Mouse (Mus musculus): ENCODE results near the gene Fbrsl1.
"Not testable (repeated sequence)": the region's sequence is repeated elsewhere in the genome, so short reads cannot be mapped to it uniquely, and the experiment has no call there.

Gene Fbrsl1

DNA sequence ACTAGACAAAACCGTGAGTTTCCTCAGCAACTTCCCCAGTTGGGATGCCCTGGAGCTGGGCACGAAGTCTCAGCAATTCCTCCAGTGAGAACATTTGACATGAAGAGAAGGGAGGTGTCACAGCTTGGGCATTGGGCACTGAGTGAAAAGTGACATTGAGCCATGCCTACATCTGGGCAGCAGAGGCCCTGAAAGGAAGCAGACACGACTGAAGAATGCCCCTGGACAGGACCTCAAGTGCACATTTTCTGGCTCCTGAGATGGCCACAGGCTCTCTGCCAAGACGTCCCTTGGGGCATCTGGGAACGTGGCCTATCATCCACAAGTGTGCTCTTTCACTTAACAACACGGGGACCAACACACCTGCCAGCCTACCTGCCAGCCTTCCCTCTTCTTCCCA lies 991 bp upstream of the Fbrsl1 start:
- in situ Hi-C loops (cut with MboI), result no loop called here

DNA sequence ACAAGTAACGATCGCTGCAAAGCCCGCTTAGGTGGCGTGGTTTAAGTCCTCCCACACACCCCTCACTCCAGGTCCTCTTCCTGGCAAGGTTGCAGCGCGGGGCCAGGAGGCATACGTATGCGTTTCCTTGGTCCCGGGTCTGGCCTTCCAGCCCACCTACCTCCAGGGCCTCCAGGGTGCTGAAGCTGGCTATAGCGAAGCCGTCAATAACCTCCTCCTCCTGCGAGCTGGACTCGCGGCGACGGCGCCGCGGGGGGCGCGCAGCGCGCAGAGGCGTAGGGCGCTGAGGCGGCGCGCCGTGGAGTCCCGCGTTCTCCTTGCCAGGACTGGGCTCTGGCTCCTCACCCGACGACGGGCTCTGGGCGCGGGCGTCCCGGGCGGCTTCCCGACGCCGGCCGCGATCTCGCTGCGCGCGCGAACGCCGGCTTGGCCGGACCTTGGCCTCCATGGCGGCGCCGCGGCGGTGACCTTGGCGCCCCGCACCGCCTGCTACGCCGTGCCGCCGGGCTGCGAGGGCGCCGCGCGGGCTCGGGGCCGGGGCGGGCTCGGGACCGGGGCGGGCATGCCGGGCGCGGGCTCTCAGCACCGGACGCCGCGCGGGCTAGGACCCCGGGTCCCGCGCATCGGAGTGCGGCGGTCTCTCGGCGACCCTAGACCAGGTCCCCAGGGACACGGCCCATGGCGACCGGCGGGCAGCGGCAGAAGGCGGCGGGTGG lies 425 bp downstream of the Fbrsl1 start:
- in situ Hi-C loops (cut with MboI), result no loop called here

DNA sequence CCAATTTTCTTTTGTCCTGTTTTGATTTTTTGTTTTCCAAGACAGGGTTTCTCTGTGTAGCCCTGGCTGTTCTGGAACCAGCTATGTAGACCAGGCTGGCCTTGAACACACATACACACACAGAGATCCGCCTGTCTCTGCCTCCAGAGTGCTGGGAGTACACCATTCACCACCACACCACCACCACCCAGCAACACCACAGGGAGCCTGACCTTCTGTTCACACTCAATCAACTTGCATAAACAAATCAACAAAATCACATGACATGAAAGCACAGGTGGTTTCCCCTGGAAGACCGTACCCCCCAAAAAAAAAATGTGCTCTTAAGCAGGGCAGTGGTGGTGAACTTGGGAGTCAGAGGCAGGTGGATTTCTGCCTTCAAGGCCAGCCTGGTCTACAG lies 3.8 kb downstream of the Fbrsl1 start:
- in situ Hi-C loops (cut with MboI), result no loop called here

DNA sequence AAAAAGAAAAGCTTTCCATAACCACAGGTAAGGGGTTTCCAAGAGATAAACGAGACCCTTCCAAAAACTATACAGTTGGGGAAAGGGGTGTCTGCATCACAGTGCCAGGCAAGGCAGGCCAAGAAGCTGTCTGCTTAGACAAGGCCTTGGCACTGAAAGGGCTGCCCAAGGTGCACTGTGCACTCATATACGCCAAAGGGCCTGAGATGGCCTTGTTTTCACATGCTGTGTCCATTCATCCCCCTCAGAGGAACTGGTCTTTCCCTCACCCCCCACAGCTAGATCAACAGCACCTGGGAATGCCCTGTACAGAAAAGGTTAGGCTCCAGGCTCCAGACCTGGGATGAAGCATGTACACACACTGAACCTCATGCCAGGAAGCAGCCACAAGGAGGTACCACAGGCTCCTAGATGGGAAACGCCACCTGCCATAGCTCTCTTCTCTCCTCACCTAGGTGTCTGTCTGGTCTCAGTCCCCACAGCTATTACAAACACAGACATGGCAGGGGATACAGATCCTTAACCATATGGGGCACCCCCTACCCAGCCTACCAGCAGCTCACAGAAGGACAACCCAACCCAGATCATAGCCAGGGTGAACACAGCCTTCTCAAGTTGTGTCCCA lies 5.2 kb downstream of the Fbrsl1 start:
- in situ Hi-C loops (cut with MboI), result no loop called here

DNA sequence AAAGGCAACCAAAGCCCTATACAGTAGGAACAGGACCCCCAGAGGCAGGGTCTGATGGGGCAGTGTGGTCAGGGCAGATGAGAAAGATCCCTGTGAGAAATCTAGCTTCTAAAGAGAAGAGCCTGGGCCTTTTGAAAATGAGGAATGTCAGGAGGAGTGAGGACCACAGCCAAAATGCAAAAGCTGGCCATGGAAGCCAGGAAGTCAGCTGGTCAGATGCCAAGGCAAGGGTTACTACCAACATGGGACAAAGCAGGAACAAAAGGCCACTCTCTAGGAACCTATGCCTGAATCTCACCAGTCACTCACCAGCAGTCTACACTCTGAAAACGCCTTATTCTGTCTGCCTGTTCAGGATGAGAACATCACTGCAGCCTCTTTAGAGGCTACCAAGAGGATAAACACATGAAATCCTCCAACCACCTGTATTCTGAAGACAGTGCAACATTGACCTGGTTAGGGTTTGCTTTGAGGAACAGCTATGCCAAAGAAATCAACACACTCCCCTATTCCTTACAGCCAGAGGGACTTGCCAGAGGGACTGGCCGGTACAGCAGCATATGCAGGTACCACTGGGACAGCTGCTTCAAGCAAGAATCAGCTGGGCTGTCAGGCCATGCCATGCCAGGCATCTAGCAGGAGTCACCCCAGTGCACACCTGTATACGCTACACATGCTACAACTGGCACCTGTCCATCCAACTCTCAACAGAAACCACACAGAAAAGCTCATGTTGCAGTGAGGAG lies 8.6 kb downstream of the Fbrsl1 start:
- in situ Hi-C loops (cut with MboI), result no loop called here

DNA sequence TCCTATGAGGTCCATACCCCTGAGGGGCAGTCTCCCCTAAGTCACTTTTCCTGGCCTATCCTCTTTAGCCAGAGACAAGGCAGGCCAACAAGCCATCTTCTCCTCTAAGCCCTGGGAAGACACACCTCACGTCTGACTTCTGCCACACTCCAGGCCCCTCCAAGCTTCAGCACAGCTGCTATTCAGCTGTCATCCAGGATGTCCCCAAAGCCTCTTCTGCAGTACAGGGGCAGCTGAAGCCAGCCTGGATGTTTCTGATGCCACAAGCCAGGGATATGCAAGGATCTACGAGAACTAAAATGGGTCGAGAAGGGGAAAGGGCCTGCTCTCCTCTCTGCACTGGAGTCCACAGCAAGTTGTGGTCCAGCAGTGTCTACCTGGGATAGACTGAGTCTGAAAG lies 9.7 kb downstream of the Fbrsl1 start:
- in situ Hi-C loops (cut with MboI), result no loop called here

DNA sequence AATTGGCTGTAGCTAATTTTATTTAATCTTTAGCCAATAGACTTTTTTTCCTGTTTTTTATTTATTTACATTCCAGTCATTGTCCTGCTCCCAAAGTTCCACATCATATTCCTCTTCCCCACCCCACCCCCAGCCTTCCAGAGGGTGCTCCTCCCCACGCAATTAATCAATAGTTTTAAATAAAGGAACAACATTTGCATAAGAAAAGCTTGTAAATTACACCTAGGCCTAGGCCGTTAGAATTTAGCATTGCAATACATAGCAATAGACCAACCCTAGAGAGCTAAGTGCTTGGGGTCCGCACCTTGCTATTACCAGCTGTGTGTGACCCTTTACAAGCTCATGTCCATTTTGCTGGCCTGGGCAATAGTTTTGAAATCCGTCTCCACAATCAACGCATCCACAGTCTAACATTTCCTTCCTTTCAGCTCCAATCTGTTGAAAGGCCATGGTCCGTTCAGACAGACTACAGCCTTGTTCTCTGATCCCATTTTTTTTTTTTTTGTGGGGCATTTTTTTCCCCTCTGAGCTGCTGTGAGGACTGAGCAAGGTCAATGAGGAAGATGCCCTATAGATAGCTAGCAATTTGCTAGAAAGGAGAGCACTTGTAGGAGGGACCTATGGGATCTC lies 10.6 kb downstream of the Fbrsl1 start:
- in situ Hi-C loops (cut with MboI), result no loop called here

DNA sequence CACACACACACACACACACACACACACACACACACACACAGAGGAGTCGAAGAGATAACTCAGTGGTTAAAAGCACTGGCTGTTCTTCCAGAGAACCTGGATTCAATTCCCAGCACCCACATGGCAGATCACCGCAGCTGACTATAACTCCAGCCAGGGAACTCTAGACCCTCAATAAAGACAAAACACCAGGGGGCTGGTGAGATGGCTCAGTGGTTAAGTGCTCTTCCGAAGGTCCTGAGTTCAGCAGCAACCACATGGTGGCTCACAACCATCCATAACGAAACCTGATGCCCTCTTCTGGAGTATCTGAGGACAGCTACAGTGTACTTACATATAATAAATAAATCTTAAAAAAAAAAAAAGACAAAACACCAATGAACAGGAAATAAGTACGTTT lies 12.1 kb downstream of the Fbrsl1 start:
- in situ Hi-C loops (cut with MboI), result not testable (repeated sequence)

DNA sequence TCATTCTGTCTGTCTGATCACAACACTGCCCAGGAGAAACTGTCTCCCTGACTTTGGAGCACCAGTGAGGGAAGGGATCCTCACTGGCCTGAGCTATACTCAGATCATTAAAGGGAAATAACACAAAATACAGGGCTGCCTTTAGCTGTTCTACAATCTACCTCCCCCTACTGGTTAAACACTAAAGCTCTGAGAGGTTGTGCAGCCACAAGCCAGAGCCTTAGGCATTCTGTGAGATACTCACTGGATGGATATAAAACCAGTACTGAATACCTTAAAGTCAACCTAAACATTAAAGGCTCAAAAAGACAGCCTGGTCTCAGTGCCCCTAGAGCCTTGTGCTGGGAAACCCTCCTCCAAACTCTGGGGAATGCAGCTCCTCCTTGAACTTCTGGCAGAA lies 13.5 kb downstream of the Fbrsl1 start:
- in situ Hi-C loops (cut with MboI), result no loop called here

DNA sequence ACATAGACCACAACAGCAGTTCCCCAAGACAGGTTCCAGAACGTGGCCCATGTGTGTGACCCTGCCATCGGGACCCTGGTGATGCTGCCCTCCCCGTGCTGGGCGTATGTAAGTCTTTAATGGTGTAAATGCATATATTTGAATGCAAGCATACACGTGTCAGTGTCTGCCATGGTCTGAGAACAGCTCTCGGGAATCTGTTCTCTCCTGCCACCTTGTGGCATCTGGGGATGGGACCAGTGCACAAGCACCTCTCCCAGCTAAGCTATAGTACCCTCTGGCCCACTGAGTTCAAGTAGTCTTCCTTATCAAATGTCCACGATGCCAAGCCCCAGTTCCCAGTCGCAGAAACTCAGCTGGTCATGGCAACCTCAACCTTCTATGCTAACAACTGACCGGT lies 19.3 kb downstream of the Fbrsl1 start:
- in situ Hi-C loops (cut with MboI), result no loop called here

DNA sequence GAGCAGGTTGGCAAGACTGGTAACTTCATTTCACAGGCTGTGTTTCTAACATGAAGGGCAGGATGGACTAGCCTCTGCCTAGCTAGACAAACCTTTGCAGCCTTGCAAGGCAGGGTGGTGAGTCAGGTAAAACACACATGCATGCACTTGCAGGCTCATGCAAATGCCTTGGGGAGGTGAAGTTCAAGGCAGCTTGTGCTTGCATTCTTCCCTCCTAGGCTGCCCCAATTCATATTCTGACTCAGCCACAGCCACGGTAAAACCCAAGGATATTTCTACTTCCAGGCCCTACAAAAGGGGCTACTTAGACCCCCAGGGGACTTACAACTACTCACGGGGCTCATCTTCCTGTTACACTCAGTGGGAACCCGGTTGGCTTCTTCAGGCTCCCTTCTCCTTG lies 20.0 kb downstream of the Fbrsl1 start:
- in situ Hi-C loops (cut with MboI), result no loop called here

DNA sequence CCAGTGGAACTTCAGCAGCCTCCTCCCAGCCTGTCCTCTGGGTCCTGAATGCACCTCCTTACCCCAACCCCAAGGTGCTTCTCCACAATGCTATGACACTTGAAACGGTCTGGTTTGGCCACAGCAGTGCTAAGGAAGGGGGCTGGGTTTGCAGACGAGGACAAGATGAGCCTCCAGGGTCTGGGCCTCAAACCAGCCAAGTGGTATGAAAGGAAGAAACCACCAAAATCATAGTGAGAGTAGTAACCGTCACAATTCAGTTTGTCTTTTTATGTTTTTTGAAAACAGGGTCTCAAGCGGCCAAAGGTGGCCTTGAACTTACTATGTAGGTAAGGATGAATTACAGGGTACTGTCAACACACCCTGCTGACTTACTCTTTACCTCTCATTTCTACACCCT lies 23.1 kb downstream of the Fbrsl1 start:
- in situ Hi-C loops (cut with MboI), result no loop called here

DNA sequence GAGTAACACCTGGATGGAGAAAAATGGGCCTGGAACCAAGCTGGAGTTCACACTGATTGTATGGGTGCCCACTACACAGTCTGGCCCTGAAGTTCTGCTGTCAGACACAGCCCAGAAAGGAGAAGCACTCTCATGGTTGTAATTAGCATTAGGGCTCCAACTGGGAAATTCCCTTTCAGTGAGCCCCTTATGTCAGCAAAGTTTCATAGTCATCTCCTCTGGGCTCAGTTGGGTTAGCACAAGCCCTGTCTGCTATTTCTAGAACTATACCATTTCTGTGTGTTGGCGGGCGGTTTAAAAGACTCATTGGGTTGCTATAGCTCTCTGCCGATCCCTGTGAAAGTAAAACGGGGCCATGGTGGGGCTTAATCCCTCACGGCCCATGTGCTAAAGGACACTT lies 24.1 kb downstream of the Fbrsl1 start:
- in situ Hi-C loops (cut with MboI), result no loop called here

DNA sequence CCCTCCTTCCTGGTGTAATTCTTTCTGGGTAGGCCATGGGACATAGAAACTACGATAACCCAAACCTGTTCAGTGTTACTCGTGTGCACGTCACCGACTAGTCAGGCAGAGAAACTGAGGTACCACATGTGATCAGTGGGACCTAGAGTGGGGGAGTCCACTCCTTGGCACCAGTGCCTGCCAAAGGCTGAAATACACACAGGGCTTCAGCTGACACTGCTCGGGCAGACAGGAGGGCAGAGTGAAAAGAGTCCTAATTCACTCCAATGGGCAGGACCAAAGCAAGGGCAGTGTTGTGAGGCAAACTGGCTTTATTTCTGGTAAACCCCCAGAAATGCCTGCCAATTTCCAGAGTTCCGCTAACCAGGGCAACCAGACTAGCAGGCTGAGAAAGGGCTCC lies 26.9 kb downstream of the Fbrsl1 start:
- in situ Hi-C loops (cut with MboI), result no loop called here

DNA sequence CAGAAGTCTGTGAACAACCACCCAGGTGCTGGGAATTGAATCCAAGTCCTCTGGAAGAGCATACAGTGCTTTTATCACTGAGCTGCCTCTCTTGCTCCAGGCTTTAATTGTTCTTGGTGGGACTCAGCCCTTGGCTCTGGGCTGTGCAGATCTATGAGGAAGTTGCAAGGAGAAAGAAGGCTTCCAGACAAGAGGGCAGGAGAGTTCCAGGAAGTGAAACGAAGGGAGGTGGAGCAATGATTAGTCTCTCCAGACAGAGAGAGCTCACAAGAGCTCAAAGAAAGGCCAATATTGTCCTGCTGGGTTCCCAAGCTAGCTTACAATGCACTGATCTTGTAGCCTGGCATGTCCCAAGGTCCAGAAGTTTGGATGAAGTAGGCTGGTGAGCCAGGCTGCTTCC lies 27.4 kb downstream of the Fbrsl1 start:
- in situ Hi-C loops (cut with MboI), result no loop called here

DNA sequence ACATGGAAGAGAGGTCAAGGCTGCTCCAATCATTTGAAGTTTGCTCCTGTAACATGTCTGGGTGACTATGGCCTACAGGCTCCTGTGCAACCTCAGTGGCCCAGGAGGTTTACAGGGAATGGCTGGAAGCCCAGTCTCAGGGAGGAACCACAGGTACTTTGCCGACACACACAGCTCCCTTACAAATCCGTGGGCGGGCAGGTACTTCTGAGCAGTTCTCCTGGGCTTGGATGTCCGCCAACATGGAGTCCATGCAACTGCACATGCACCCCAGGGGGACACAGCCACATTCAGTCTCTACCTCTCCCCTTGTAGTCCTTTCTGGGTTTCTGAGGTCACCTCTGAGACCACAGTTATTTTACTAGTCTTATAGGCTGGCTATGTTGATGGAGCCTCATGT lies 28.1 kb downstream of the Fbrsl1 start:
- in situ Hi-C loops (cut with MboI), result no loop called here

DNA sequence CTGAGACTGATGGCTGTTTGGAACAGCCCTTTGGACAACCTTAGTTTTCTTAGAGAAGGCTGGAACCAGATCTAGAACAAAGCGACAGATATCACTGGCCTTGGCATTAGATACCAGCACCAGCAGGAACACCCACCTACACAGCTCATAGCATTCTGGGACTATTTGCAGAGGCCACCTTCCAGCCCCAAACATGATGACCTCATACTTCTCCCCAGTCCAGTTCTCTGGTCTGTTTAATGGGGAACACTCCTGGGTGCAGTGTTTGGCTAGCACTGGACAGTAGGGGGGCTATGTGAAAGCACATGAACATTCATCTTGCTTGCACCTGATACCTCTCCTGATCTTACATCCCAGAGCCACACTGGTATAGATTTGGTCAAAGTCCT lies 29.8 kb downstream of the Fbrsl1 start:
- in situ Hi-C loops (cut with MboI), result no loop called here

DNA sequence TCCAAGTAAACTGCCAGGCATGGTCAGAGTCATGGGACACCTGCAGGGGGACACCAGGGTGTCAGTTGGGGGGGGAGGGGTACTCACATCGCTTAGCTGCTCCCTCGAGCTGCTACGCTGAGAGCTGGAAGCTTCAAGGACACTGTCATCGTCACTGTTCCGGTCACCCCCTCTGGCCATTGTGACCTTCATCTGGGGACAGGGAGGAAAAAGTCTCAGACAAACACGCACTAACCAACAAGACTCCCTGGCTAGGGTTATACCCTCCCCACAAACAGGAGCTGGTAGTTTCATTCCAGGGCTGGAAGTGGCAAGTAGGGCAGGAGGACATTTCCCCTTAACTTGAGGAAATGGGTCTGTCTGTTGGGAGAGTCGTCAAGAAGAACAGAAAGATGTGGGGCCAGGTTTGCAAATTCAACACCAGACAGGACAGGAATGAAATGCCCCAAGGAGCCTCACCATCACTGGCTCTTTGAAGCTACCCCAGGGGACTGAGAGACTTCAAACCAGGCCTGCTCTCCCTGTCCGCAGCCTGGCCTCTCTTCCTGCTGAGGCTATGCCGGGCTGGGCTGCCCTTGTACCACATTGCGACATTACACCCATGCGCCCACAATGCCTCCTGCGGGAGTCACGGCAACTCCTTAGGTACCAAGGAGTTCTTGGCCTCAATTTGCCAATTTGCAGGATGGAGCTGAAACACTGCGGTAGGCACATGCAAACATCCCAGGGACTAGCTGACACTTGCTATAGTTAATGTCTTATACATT lies 30.4 kb downstream of the Fbrsl1 start:
- in situ Hi-C loops (cut with MboI), result no loop called here

DNA sequence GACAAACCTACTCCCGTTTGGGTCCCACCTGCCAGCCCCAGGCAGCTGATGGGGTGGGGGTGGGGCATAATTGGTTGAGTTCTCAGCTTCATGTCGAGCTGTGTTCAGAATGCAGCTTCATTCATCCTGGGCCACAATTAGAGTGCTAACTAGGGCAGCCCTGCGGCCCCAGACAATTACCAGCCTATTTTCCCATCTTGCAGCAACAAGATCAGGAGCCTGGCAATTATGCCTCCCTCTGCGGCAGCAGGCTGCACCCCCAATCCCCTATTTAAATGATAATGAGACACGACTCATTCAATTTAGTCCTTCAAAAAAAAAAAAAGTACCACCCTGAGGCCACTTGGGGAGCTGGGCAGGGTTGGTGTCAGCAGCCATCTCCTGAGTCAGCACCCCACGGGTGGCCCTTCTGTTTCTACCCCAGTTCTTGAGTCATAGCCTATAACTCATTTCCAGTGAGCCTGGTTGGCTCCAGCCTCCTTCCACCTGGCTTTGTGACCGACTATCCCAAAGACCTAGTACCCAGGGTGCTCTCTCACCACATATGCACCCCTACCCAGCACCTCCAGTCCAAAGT lies 31.4 kb downstream of the Fbrsl1 start:
- in situ Hi-C loops (cut with MboI), result no loop called here

DNA sequence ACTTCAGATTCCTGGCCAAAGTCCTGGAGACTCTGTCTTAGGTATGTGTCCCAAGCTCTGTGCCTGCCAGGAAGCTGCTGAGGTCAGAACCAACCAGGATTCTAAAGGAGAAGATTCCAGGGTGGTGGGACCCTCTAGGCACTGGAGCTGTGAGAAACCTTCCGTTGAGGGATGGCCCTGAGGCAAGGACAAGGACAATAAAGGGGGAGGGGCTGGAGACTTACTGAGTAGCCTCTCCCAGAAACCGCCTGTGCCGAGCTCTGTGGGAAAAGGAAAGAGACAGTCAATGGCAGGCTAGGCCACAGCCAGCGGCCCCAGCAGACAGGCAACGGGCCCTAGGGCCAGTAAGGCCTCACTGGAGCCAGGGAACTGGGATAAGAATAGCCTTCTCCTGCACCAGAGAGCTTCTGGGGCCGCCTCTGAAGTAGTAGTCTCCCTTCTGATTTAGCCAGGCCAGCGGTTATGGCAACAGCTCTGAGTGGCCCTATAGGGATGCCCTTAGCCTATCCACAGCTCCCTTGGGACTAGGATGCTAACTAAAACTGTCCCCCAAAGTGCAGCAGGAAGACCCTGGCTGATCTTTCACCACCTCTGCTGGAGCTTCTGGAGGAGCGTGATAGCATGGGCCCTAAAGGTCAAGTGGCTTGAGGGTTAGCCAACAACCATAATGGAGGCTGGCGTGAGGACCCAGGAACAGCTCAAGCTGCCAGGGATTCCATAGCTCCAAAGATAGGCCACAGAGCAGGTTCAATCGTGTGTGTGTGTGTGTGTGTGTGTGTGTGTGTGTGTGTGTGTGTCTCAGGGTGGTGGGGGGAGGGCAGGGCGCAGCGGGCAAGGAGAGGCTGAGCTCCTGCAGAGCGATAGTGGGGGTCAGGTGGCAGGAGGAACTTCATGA lies 32.2 kb downstream of the Fbrsl1 start:
- in situ Hi-C loops (cut with MboI), result no loop called here

DNA sequence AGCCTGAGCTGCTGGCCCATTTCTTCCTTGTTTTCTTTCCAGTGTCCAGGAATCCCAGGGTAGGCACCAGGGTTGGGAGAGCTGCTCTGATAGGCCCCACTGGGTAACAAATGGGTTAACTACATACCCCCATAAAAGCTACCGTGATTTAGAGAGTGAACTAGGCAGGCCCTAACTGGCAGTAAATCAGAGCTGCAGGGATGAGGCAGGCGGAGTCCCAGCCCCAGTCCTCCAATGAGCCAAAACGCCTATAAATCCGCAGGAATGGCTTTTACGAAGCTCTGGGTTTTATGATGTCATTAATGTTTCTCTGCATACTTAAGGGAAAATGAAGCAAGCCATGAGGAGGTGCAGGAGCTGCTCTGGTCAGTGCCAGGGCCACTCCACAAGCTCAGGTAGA lies 33.3 kb downstream of the Fbrsl1 start:
- in situ Hi-C loops (cut with MboI), result no loop called here

Measured in mature B cell (primary cell).